Mouse (Mus musculus): ENCODE data around the gene Nsf.
"Not testable (repeated sequence)": the region's sequence is repeated elsewhere in the genome, so short reads cannot be mapped to it uniquely, and the experiment has no call there.

Nsf gene

DNA sequence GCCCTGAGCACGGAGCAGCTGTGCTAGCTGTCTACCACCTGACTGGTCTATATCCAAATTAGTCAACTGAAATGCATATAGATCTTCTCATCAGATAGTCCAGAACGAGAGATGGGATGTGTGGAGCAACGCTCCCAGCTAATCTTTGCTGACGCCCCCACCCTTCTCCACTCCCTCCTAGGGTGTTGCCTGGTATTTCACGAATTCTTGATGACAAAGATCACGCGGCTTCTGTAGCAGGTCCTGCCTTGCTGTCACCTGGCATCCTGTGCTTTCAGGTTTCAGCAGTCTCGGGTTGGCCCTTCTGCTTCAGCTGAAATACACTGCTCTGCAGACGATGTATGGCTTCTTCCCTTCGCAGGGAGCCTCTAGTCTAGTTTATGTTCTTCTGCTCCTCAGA lies 61.0 kb downstream of the Nsf start:
- DNase-seq (ENCODE audit: low spot score in 2 of 2), result no peak

DNA sequence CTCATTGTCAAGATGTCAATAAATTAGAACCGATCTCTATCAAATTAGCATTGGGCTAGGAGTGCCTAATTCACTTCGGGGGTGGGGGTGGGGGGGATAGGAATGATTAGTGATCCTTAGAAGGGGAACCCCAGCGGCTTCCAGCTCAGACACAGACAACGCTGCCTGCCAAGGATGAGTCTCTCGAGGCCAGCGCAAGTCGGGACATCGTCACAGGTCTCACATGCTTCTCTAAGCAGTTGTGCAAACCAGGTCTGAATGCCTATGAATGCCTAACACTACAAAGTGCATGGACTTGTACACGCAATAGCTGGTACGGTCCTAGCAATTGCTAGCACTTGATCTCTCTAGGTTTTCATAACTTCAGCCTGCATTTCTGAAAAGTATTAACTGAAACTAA lies 62.1 kb downstream of the Nsf start:
- DNase-seq (ENCODE audit: low spot score in 2 of 2), result no peak

DNA sequence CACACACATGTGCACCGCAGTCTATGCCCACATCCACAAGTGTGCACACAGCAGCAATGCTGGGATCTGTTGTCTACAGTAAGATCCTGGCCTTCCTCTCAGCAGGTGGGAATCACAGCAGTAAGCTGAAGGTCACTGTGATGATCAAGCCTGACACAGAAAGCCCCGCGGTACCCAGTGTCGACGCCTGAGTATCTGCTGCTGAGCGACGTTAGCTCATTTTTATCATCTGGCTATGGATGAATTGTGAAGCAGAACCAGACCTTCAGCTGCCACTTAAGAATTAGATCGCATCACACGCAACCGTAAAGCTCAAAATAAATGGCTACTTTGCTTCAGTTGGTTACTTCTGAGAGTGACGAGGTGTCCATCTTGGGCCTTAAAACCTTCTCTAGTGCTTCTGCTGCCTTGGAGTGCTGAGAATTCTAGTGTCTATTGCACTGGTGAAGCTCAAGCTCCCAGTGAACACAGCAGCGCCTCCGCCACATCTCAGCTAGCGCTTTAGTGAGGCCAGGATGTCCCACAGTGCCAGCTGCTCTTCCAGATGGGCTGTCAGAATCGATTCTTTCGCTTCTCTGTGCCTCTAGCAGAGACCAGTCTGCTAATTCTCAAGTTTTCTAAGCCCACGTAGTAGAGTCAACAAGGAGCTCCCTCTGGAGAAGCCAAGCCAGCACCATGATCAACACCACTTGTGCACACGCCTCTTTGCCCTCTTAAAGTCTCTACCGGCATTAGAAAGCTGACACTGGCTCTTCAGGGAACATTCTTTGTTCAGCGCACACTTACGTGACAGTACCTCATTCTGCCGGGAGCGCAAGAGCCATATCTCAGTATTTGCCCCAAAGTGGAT lies 63.3 kb downstream of the Nsf start:
- no peak for DNase-seq (ENCODE audit: low spot score in 2 of 2)

DNA sequence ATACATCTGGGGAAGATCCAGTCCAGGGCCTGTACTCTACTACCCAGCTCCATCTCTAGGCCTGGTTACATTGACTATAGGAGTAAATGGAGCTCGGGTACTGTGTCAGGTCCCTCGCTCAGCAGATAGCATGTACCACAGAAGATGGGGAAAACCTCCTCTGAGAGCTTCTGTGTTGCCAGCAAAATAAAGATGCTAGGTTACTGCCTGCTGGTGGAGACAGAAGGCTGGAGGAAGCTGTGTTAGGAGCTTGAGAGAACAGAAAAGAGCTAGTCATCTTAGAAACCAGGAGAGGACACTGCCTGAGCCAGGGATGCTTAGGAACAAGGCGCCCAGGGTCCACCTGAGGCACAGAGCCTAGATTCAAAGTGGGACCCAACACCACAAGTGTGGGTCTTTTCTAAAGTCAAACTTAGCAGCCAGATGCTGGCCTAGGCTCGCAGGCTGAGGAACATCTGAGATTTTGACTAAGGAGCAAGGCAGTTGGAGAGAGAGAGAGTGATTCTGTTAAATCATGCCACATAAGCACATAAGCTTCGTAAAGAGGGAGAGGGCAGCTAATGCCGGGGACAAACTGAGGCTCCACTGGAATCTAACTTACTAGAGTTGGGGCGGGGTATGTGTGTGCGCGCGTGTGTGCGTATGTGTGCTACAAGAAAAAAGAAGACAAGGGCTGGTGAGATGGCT lies 66.0 kb downstream of the Nsf start:
- DNase-seq (ENCODE audit: low spot score in 2 of 2), result no peak

DNA sequence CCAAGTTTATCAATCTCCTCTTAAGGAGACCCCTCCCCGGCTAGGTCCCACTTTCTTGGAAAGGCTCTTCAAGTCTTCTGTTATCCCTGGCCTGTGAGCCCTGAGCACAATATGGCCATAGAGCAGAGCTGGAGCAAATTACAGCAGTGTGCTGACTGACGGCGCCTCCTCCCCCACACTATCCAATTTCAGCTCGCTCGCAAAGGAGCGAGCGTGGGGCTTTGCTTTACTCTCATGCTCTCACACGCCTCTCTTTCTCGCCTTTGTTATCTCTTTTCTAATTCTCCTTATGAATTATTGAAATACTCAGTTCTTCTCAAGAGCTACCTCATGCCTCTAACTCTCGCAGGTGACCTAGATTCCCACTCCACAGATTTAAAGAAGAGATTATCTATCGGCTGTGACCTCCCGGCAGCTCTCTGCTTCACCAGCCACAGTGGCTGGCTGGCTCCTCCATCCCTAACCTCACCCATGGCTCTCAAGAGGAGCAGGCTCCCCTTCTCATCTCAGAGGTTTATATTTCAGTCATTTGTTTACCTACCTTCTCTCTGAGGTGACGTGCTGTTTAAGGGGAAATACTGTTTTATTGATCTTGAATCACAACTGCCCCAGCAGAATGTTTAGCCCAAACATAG lies 69.0 kb downstream of the Nsf start:
- DNase-seq (ENCODE audit: low spot score in 2 of 2), result no peak

DNA sequence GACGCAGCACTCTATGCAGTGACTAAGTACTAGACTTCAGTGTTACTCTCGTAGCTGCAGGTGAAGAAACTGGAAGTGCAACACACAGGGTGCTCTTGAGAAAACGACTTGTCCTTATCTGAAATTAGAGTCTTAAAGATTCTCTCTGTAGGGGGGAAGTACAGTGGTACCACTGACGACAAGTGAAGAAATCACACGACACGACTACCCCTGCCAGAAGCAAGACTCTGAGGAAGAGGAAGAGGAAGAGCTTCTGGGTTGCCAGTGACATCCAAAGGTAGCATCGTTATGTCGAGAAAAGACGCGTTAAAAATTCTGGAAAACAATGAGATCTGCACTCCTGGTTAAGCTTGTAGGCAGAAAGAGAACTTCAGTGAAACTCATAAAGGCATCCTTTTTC lies 70.1 kb downstream of the Nsf start:
- no peak for DNase-seq (ENCODE audit: low spot score in 2 of 2)

DNA sequence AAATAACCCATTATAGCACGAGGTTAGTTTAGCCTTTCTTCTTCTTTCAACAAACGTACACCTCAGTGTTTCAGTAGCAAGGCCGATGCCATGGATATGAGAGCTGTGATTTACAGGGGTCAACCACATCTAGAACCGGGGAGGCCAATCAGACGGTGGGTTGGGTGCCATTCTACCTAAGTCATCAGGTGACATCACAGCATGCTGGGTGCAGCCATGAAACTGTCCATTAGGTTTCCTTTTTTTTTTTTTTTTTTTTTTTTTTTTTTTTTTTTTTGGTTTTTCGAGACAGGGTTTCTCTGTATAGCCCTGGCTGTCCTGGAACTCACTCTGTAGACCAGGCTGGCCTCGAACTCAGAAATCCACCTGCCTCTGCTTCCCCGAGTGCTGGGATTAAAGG lies 74.4 kb downstream of the Nsf start:
- DNase-seq (ENCODE audit: low spot score in 2 of 2), result not testable (repeated sequence)

DNA sequence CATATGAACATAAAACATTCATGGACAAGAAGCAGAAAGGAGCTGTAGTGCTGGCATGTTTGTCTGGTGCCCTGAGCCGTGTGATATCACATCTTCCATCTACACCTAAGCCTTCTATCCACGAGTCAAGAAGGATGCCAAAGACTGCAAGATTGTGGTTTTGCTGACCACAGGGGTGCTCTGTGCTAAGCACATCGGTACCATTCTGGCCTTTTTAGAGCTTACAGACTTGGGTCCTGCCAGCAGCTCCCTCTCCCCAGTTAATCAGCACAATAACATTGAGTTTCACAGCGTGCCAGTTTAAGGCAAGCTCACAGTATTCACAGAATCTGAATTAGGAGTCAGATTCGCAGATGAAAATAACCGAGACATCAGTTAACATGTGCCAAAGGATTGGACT lies 75.4 kb downstream of the Nsf start:
- DNase-seq (ENCODE audit: low spot score in 2 of 2), result no peak

DNA sequence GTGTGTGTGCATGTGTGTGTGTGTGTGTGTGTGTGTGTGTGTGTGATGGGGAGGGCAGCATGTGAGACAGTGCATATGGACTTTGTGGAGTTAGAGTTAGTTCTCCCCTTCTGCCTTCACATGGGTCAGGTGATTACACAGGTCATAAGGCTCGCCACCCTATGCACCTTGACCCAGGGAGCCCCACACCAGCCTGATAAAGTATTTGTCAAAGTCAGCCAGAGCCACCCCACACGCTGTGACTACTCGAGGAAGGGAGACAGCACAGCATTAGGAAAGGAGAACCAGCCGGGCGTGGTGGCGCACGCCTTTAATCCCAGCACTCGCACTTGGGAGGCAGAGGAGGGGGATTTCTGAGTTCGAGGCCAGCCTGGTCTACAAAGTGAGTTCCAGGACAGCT lies 83.5 kb downstream of the Nsf start:
- no peak for DNase-seq (ENCODE audit: low spot score in 2 of 2)

DNA sequence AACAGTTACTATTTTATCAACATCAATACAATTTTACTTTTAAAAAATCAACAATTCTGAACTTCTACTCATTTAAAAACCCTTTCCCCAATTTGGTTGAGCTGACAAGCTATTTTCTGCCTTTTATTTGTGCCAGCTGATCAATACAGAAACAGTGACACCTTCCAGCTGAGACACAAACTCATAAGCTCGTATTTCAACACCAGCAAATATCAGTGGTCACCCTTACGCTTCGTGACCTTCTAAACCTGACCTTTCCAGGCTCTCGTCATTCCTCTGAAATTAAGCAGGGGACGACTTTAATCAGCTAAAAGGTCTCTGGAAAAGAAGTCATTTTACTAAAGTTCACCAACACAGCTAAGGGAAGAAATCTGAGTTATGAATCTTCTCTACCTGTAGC lies 86.2 kb downstream of the Nsf start:
- no peak for DNase-seq (ENCODE audit: low spot score in 2 of 2)

DNA sequence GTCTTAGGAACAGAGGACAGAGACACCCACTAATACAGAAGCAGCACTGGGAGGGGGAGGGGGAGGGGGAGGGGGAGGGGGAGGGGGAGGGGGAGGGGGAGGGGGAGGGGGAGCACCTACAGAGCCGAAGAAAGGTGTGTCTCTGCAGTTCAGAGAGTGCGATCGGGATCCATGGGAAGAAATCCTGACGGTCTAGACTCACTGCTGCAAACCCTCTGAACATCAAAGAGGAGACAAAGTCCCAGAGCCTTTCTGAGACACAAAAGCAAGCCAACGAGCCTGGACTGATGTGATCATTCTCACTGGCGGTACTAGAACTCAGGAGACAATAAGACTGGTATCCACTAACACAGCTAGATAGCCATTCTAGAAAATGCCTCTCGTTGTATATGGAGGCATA lies 88.5 kb downstream of the Nsf start:
- no peak for DNase-seq (ENCODE audit: low spot score in 2 of 2)

DNA sequence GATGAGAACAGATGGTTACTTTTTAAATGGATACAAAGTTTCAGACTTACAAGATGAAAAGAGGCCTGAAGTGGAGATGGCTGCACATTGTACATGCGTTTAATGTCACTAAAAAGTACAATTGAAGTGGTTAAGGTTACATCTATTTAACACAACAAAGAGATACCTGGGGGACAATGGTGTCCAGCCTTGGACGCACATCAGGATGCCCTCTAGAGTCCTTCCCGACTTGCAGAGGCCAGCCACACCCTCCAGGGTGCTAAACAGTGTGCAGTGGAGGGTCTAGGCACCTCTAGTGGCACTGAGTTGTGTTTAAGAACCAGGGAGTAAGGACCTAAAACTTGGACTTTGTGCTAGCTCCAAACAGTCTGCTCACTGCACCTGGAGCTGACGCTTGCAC lies 89.4 kb downstream of the Nsf start:
- DNase-seq (ENCODE audit: low spot score in 2 of 2), result no peak

DNA sequence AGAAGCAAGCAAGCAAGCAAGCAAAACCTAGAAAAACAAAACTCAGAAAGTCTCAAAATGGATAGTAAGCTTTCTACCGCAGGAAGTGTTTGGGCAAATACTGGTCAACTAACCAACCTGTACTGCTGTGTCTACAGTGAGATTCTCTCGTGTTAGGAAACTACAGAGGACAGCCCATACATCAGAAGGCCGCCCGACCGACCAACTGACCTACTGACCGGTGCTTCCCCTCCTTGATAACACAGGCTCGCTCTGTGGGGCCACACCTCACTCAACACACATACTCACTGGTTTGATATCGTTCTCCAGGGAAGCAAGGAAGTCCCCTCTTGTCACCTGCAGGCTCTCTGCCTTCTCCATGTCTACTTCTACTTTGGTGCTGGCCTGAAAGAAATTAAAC lies 90.9 kb downstream of the Nsf start:
- DNase-seq (ENCODE audit: low spot score in 2 of 2), result no peak

DNA sequence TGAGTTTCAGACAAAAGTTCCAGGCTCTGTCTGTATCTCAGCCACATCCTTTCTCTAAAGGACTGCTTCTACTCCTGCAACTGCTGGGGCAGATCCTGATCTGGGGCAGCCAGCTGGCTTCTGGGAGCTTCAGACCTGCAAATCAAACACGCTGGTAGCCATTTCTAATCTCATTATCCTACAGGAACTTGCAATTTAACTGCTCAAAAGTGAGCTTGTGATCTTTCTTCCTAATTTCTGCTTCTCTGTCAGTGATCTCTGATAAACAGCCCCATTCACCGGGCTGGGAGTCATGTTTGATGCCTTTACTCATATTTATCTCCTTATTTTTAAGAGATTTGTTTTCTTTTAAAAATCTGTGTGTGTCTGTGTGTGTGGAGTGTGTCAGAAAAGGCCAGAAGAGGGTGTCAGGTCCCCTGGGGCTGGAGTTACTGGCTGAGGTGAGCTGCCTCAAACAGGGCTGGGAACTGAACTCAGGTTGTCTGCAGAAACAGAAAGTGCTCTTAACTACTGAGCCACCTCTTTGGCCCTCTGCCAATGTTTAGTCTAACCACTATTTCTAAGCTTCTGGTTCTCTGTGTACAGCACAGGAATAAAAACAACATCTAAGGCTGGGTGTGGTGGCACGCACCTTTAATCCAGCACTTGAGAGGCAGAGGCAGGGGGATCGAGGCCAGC lies 93.8 kb downstream of the Nsf start:
- DNase-seq (ENCODE audit: low spot score in 2 of 2), result no peak

DNA sequence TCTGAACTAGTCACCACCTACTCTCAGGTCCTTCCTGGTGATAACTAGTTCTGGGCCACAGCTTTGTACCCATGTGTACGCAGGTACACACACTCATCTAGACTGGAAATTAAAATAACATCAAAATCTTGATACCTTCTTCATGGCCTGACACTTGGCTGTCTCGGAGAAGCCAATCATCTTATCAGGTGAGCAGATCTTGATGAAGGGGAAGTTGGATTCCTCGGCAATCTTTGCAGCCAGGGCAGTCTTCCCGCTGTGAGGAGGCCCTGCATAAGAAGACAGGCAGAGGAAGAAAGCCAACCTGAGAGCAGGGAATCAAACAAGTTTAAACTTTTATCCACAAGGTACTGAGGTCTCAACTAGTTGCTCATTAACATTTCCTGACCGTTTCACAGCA lies 95.1 kb downstream of the Nsf start:
- DNase-seq (ENCODE audit: low spot score in 2 of 2), result no peak

DNA sequence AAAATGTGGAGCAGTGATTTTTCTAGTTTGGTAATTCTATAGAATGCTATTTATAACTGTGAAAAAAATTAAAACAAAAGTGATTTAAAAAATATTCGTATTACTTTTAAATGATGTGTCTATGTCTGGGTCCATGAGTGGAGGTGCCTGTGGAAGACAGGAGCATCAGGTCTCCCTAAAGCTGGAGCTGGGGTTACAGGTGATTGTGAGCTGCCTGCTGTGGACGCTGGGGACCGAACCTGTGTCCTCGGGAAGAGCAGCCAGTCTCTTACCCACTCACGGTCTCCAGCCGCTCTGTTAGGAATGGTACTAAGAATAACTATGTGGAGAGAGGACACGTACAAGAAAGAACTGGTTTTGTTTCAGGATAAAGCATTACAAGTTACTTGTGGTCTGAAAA lies 97.2 kb downstream of the Nsf start:
- no peak for DNase-seq (ENCODE audit: low spot score in 2 of 2)

DNA sequence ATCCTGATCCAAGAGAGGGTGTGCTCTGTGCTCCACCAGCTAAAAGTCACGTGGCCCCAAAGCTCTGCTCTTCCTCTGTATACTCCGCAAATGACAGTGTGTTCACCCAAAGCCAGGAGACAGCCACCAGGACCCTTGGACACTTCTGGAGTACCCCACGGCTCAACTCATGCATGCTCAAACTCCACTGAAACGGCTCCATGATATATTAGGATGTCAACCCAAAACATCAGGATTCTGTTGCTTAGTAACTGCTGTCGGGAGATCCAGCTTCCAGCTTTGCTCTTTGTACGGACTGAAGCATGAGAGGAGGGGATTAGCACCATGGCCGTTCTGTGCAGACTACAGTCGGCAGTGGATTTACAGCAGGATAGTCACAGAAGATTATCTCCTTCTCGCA lies 99.6 kb downstream of the Nsf start:
- no peak for DNase-seq (ENCODE audit: low spot score in 2 of 2)

DNA sequence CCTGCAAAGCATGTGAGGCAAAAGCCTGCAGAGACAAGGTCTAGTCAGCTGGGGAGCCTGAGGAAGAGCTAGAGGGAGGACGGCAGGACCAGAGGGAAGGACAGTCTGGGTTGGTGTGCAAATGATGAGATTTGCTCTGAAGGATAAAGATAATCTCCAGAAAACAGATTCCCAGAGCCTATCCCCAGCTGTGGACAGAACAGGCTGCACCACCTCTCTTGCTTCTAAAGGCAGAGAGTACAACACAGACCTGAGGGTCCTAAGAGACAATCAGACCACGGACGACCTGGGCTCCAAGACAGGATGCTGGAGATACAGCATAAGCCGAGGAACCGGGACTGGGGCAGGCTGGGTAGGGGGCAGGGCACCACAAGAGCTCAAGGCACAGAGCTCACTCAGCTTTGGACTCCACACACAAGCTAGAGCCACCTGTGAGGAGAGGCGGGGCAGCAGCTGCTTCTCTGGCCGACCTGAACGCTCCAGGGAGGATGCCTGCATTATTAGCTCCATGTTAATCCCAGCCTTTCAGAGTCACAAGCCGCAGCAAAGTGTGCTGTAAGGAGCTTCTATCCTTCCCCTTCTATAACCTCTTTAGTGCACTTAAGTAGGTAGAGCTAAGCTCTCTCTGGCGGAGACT lies 100.5 kb downstream of the Nsf start:
- DNase-seq (ENCODE audit: low spot score in 2 of 2), result no peak

DNA sequence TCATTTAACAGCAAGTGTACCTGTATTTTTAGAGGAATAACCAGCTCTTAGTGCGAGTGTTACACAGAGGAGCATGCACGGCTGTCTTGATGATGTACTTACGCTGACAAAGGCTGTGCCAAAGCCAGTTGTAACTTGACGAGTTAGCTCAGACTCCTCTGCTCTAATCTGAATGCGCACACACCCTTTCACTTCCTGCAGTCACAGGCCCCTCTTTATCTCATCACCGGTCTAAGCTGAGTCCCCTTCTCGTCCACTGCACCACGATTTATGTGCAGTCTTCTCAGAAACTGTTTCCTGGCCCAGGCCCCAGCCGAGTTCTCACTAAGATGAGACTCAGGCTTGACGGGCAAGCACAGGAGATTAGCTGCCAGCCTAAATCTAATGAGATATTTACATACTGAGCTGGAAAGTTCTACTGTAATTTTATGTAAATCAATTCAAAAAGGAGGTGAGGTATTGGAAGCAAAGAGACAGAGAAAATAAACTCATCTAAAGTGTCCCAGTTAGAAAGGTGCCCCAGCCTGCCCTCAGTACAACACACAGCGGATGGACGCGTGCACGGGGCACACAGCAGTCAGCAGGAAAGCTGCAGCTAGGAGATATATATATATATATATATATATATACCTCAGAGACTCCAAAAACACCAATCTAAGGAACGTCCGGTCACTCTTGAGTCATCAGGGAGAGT lies 101.1 kb downstream of the Nsf start:
- DNase-seq (ENCODE audit: low spot score in 2 of 2), result no peak

DNA sequence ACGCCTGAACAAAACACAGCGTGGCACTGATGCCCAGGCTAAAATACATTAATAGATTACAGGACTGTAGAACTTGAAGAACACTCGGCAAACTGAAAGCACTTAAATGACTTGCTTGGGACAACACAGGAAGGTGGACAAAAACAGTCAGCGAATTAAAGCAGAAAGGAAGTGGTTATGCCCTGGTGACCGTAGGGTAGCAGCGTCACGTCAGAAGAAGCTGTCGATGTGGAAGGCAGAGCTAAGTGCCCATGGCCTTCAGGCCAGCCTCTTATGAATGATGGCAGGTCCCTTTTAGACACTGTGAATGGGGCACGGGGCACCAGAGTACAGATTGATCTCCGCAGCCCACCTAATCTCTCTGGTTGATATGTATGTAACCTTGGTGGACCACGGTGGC lies 105.6 kb downstream of the Nsf start:
- no peak for DNase-seq (ENCODE audit: low spot score in 2 of 2)

DNA sequence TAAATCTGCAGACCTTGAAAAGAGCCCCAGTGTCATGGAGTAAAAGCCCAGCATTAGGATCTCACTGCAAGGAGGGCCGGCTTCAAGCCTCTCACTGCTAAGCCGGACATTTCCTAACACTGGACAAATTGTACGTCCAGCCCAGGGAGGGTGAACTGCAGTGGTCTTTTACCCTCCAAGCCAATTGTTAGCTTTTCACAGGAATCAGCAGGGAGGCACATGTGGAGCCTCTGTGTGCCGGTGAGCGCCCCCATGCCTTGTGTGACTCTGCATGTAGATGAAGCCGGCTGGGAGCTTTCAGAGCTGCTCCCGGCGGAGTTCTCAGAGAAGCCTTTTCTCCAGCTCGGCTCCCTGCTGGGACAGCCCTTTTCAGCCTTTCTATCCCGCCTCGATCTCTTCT lies 113.0 kb downstream of the Nsf start:
- DNase-seq (ENCODE audit: low spot score in 2 of 2), result no peak
